Mouse (Mus musculus): Measurements from ENCODE around the gene Mad2l1bp. TPM values are rescaled to one million over a fixed set of nuclear protein-coding genes. Genes with fewer than 3 reads are reported as not detected.

The Mad2l1bp gene
- polyA plus RNA-seq, 1 experiment from 2014 or later: 34.4 TPM

DNA sequence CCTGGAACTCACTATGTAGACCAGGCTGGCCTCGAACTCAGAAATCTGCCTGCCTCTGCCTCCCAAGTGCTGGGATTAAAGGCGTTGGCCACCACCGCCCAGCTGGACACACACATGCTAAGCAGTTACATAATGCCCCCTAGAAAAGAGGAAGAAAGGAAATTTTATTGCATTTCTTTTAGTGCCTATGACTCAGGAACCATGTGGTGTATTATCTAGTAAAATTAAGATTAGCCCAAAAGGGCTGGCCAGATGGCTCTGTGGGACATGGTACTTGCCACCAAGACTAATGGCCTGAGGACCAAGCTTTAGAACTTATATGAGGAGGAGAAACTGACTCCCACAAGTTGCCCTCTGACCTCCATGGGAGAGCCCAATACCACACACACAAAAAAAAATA, 13.5 kb downstream of the Mad2l1bp start:
- Histone ChIP-seq H3K27ac (ENCODE audit: low read depth) (no peak overlapping the region), H3K4me1 (replicated peaks; ENCODE audit: control insufficient read depth, insufficient read depth, low read length) (peaks cover 6% of the 10 kb centered on the region; the same call in 1 of the 2 replicates), H3K9me3 (ENCODE audit: control insufficient read depth, low read length) (no peaks in the 10 kb centered on the region), H3K36me3 (ENCODE audit: control insufficient read depth, insufficient read depth, low read length) (no peaks in the 10 kb centered on the region), H3K27me3 (replicated peaks; ENCODE audit: control insufficient read depth, insufficient read depth, low read length) (no peaks in the 10 kb centered on the region), H3K9ac (ENCODE audit: low read length) (no peak overlapping the region), H3K4me2 (ENCODE audit: low read length) (no peak overlapping the region), H3K4me3 (ENCODE audit: low read depth, low read length) (no peak overlapping the region)
- WGBS: 83% methylated on average over 3 of the region's 3 CpGs
- DNase-seq (ENCODE audit: low spot score): no peak
- ATAC-seq (replicated peaks; ENCODE audit: low FRiP score, low TSS enrichment, low read depth): no peak

GRCm38 (mm10) chr17:46138563-46139236, 14.7 kb downstream of the Mad2l1bp start:
- H3K36me3 ChIP-seq (ENCODE audit: control insufficient read depth, insufficient read depth, low read length): no peaks in the 10 kb centered on the region
- H3K9me3 ChIP-seq (ENCODE audit: control insufficient read depth, low read length): no peaks in the 10 kb centered on the region
- H3K4me2 ChIP-seq (ENCODE audit: low read length): no peak overlapping the region
- H3K4me3 ChIP-seq (ENCODE audit: low read depth, low read length): no peak overlapping the region
- H3K27me3 ChIP-seq (replicated peaks; ENCODE audit: control insufficient read depth, insufficient read depth, low read length): no peaks in the 10 kb centered on the region
- WGBS: 76% methylated on average over 8 of the region's 8 CpGs
- H3K27ac ChIP-seq (ENCODE audit: low read depth): no peak overlapping the region
- ATAC-seq (replicated peaks; ENCODE audit: low FRiP score, low TSS enrichment, low read depth) (no peak), DNase-seq (ENCODE audit: low spot score) (no peak)
- H3K4me1 ChIP-seq (replicated peaks; ENCODE audit: control insufficient read depth, insufficient read depth, low read length): peaks cover 6% of the 10 kb centered on the region; the same call in 1 of the 2 replicates
- H3K9ac ChIP-seq (ENCODE audit: low read length): no peak overlapping the region

GRCm38 (mm10) chr17:46132862-46133261, 20.5 kb downstream of the Mad2l1bp start:
- Histone ChIP-seq H3K4me2 (ENCODE audit: low read length) (no peak overlapping the region), H3K9me3 (ENCODE audit: control insufficient read depth, low read length) (no peaks in the 10 kb centered on the region), H3K4me3 (ENCODE audit: low read depth, low read length) (no peak overlapping the region), H3K27me3 (replicated peaks; ENCODE audit: control insufficient read depth, insufficient read depth, low read length) (no peaks in the 10 kb centered on the region), H3K27ac (ENCODE audit: low read depth) (no peak overlapping the region), H3K4me1 (replicated peaks; ENCODE audit: control insufficient read depth, insufficient read depth, low read length) (no peaks in the 10 kb centered on the region), H3K36me3 (ENCODE audit: control insufficient read depth, insufficient read depth, low read length) (peaks cover 27% of the 10 kb centered on the region), H3K9ac (ENCODE audit: low read length) (no peak overlapping the region)
- 65% methylated on average over 8 of the region's 8 CpGs for WGBS
- no peak for ATAC-seq (replicated peaks; ENCODE audit: low FRiP score, low TSS enrichment, low read depth)
- DNase-seq (ENCODE audit: low spot score): no peak

DNA sequence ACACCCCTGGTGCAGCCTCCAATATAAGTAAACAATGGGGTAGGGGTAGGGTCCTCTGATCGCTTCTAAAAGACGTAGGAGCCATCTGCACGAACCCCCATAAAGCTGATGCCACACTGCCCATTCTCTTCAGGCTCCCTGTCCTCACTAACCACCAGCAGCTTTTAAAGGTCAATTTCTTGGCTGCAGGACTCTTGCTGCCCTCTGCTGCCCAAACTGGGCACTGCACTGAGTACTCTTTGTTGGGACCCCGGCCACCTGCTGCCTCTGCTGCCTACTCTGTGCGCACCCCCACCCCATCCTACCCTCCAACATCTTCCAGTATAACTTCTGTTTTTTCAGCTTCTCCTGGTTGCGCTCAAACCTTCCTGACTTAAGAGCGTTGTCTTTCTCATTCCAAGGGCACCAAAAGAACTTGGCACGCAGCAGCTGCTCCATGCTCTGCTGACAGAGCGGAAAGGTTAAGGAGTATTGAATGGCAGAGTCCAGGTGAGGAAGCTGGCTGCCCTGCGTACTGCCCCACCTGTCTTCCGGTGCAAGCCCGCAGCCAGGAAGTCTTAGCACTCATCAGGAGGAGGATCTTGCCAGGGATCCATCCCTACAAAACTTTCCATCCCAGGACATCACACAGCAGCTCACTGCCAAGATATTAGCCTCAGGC, 21.2 kb downstream of the Mad2l1bp start:
- ATAC-seq (replicated peaks; ENCODE audit: low FRiP score, low TSS enrichment, low read depth) (peak; percentile 56), DNase-seq (ENCODE audit: low spot score) (peak; percentile 95)
- Histone ChIP-seq H3K27ac (ENCODE audit: low read depth) (no peak overlapping the region), H3K4me1 (replicated peaks; ENCODE audit: control insufficient read depth, insufficient read depth, low read length) (no peaks in the 10 kb centered on the region), H3K9me3 (ENCODE audit: control insufficient read depth, low read length) (no peaks in the 10 kb centered on the region), H3K4me2 (ENCODE audit: low read length) (no peak overlapping the region), H3K9ac (ENCODE audit: low read length) (no peak overlapping the region), H3K36me3 (ENCODE audit: control insufficient read depth, insufficient read depth, low read length) (peaks cover 34% of the 10 kb centered on the region), H3K27me3 (replicated peaks; ENCODE audit: control insufficient read depth, insufficient read depth, low read length) (no peaks in the 10 kb centered on the region), H3K4me3 (ENCODE audit: low read depth, low read length) (no peak overlapping the region)
- WGBS: 15% methylated on average over 12 of the region's 12 CpGs

- Histone ChIP-seq H3K4me1 (replicated peaks; ENCODE audit: control insufficient read depth, insufficient read depth, low read length) (no peaks in the 10 kb centered on the region), H3K4me2 (ENCODE audit: low read length) (no peak overlapping the region), H3K36me3 (ENCODE audit: control insufficient read depth, insufficient read depth, low read length) (peaks cover 57% of the 10 kb centered on the region), H3K9ac (ENCODE audit: low read length) (no peak overlapping the region), H3K27me3 (replicated peaks; ENCODE audit: control insufficient read depth, insufficient read depth, low read length) (no peaks in the 10 kb centered on the region), H3K4me3 (ENCODE audit: low read depth, low read length) (no peak overlapping the region), H3K27ac (ENCODE audit: low read depth) (no peak overlapping the region), H3K9me3 (ENCODE audit: control insufficient read depth, low read length) (no peaks in the 10 kb centered on the region)
- ATAC-seq (replicated peaks; ENCODE audit: low FRiP score, low TSS enrichment, low read depth): no peak
- DNase-seq (ENCODE audit: low spot score): no peak
- 76% methylated on average over 13 of the region's 13 CpGs for WGBS
Observed at GRCm38 (mm10) chr17:46129741-46130498, 23.4 kb downstream of the Mad2l1bp start.

DNA sequence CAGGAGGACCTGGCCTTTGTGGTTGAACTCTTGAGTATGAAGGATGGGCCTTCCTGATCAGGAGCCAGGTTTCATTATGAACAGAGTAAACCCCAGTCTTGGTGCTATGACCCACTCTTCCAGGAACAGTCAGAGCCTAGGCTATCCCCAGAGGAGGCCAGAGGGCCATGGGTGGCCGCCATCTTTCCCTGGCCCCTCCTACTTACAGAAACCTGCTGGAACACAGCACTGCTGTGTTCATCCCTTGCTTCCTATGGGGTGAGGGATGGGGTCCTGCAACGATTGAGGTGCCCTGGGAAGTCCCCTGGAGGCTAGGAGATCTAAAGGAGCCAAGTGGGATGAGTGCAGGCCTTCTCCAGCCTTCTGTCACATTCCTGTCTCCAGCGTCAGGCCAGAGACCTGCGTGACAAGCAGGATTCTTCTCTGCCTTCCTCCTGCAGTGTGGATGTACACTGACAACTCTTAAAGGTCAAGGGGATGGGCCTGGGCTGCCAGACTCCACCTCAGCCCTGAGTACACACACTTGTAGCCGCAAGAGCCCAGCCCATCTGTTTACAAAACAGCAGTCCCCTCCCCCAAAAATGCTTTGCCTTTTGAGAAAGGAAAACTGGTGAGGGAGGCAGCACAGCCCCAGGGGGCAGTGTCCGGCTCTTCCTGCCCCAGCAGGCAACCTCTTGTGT, 25.4 kb downstream of the Mad2l1bp start:
- Histone ChIP-seq H3K27me3 (replicated peaks; ENCODE audit: control insufficient read depth, insufficient read depth, low read length) (no peaks in the 10 kb centered on the region), H3K4me2 (ENCODE audit: low read length) (no peak overlapping the region), H3K27ac (ENCODE audit: low read depth) (no peak overlapping the region), H3K9ac (ENCODE audit: low read length) (no peak overlapping the region), H3K9me3 (ENCODE audit: control insufficient read depth, low read length) (no peaks in the 10 kb centered on the region), H3K4me1 (replicated peaks; ENCODE audit: control insufficient read depth, insufficient read depth, low read length) (no peaks in the 10 kb centered on the region), H3K36me3 (ENCODE audit: control insufficient read depth, insufficient read depth, low read length) (peaks cover 76% of the 10 kb centered on the region), H3K4me3 (ENCODE audit: low read depth, low read length) (no peak overlapping the region)
- 73% methylated on average over 6 of the region's 6 CpGs for WGBS
- ATAC-seq (replicated peaks; ENCODE audit: low FRiP score, low TSS enrichment, low read depth) (no peak), DNase-seq (ENCODE audit: low spot score) (no peak)

- Histone ChIP-seq H3K27me3 (replicated peaks; ENCODE audit: control insufficient read depth, insufficient read depth, low read length) (no peaks in the 10 kb centered on the region), H3K9ac (ENCODE audit: low read length) (no peak overlapping the region), H3K4me2 (ENCODE audit: low read length) (no peak overlapping the region), H3K36me3 (ENCODE audit: control insufficient read depth, insufficient read depth, low read length) (peaks cover 88% of the 10 kb centered on the region), H3K4me3 (ENCODE audit: low read depth, low read length) (no peak overlapping the region), H3K9me3 (ENCODE audit: control insufficient read depth, low read length) (no peaks in the 10 kb centered on the region), H3K27ac (ENCODE audit: low read depth) (no peak overlapping the region), H3K4me1 (replicated peaks; ENCODE audit: control insufficient read depth, insufficient read depth, low read length) (no peaks in the 10 kb centered on the region)
- ATAC-seq (replicated peaks; ENCODE audit: low FRiP score, low TSS enrichment, low read depth) (no peak), DNase-seq (ENCODE audit: low spot score) (no peak)
- WGBS: 59% methylated on average over 6 of the region's 6 CpGs
Observed at GRCm38 (mm10) chr17:46126608-46127007, 26.7 kb downstream of the Mad2l1bp start.

DNA sequence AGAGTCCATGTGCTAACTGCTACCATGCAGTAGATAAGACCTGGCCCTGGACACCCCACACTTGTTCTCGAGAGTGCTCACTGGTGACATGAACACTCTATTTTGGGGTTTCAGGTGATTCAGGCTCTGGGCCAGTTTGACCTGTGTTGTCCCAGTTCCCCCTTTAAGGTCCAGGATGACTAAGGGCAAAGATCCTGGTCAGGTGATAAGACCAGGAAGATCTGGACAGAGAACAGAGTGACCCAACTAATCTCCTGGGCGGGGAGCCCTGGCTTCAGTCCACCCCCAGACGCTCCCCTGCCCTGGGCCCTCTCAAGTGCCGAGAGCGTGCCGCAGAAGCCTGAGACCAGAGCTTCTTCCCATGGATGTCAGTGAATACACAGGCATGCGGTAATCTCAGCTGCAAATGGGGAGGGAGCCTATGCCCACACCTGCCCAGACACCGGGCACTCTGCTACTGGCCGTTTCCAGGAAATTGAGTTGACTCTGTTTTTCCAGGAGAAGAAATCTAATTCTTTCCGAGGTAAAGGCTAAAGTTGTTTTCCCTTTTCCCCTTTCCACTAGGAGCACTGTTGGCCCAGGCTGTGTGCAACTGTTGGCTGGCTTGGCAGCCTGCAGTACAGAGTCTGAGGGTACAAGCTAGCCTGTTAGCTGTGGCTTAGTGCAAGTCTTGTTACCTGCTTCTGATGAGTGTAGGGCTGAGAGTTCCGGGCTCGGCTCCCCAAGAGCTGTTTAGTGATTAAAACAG, 29.2 kb downstream of the Mad2l1bp start:
- H3K4me1 ChIP-seq (replicated peaks; ENCODE audit: control insufficient read depth, insufficient read depth, low read length): no peaks in the 10 kb centered on the region
- DNase-seq (ENCODE audit: low spot score): no peak
- no peaks in the 10 kb centered on the region for H3K9me3 ChIP-seq (ENCODE audit: control insufficient read depth, low read length)
- H3K27ac ChIP-seq (ENCODE audit: low read depth): no peak overlapping the region
- no peak for ATAC-seq (replicated peaks; ENCODE audit: low FRiP score, low TSS enrichment, low read depth)
- peaks cover 89% of the 10 kb centered on the region for H3K36me3 ChIP-seq (ENCODE audit: control insufficient read depth, insufficient read depth, low read length)
- H3K27me3 ChIP-seq (replicated peaks; ENCODE audit: control insufficient read depth, insufficient read depth, low read length): no peaks in the 10 kb centered on the region
- no peak overlapping the region for H3K9ac ChIP-seq (ENCODE audit: low read length)
- 92% methylated on average over 12 of the region's 12 CpGs for WGBS
- H3K4me2 ChIP-seq (ENCODE audit: low read length): no peak overlapping the region
- H3K4me3 ChIP-seq (ENCODE audit: low read depth, low read length): no peak overlapping the region

Data from intestine, embryonic 14.5 days (tissue).